Mouse (Mus musculus) 3T3-L1 (cell line): ENCODE data around the gene Fam151b.
A peak's percentile ranks its signal among the peaks of the same experiment; 100 is the strongest.

Experiments used
- DNase-seq: peaks from one replicate; pipeline ENCODE4 v3.0.0-alpha.2; 2015; ENCODE audit warnings: low read depth, low spot score

Gene Fam151b

DNA sequence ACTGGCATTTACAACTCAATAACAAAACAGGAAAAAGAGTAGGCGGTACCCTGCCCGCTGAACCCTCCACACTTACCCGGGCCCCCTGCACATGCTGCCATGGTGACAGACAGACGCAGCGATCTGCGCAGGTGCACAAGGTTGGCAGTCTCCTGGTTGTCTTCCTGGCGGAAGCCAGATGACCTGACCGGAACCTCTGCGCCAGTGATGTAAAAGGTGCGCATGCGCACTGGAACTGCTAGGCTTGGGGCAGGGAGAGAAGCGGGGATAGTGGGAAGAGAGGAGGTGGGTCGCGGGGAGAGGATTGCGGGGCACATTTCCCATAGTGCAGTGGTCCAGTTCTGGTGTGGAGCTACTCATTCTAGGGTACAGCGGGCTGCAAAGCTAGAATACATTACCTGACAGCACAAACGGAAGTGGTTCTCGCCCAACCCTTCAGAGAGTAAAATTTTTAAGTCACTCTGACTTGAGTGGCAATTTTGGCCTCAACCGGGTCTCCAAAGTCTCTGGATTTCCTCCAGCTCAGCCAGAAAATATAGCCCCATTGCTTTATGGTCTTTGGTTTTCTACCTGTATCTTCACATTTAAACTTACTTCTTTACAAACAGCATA lies at the start of gene Fam151b:
Gene Fam151b (minus strand): TSS at position 164 of the 612 bp plus-strand sequence.
- peak; percentile 72 for DNase-seq

GRCm38 (mm10) chr13:92532216-92532615 lies 48.4 kb upstream of the Fam151b start:
- peak; percentile 52 for DNase-seq

DNA sequence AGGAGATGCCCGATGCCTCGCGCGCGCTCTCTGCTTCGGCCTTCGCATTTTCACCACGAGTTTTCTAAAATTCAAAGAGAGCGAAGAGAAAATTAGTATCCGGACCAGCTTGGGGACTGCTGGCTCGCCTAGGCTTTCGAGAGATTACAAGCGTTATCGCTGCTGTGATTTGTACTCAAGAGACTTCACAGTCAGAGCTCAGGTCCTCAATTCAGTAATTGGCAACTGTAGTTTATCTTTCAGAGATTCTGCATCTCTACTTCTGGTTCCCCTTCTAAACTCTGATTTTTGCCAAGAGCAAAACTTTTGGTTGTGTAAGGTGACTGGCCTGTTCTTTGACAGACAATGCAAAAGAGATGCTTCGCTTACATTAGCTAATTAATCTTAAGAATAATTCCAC lies 47.4 kb upstream of the Fam151b start:
- no peak for DNase-seq

- DNase-seq = peak; percentile 92
Measured at GRCm38 (mm10) chr13:92530721-92531211, 47.0 kb upstream of the Fam151b start, which contains the start of gene Zfyve16. Gene Zfyve16 (minus strand): TSS chr13:92530868.

GRCm38 (mm10) chr13:92529828-92530720 lies 46.3 kb upstream of the Fam151b start:
- DNase-seq = peak; percentile 69

DNA sequence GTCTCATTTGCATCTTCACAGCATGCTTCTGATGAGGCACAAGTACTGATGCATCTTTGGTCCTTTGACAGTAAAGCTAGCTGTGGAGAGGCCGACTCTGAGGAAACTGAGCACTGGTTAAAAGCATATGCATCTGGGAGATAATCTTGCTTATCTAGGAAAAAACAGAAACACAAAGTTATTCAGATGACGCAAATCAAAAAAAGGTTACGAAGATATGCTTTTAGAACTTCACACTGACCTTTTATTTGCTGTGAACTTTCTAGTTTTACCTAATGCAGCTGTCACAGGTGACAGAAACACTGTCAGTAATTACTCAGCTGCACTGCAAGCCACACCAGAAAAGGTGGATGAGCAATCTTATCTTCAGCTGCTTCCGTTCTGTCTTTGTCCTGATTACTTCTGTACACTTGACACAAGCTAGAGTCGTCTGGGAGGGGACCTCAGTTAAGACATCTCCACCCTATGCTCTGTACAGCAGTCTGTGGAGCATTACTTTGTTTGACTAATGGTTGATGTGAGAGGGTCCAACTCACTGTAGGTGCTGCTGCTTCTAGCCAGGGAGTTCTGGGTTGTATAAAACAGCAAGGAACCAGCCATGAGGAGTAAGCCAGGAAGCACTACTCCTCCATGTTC lies 39.5 kb upstream of the Fam151b start:
- DNase-seq = no peak

- DNase-seq = no peak
Measured at GRCm38 (mm10) chr13:92504871-92505270, 21.1 kb upstream of the Fam151b start.

DNA sequence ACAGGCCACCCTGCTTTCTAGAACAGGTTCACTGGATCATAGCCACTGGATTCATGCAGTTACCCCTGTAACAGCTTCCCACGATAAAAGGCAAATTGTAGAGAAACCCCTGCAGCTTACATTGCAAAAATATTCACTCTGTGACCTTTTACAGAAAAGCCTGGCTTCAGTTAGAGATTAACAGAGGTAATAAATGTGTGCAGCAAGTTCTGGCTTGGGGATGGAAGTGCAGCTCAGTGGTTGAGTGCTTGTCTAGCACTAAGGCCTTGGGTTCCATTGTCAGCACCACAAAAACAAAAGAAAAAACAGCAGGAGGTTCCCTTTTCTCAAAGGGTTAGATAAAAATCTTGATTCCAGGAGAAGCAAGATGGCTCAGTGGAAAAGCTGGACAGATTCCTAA lies 8.1 kb upstream of the Fam151b start:
- no peak for DNase-seq

- DNase-seq = no peak
Measured at GRCm38 (mm10) chr13:92490817-92491216, 7.0 kb upstream of the Fam151b start.

DNA sequence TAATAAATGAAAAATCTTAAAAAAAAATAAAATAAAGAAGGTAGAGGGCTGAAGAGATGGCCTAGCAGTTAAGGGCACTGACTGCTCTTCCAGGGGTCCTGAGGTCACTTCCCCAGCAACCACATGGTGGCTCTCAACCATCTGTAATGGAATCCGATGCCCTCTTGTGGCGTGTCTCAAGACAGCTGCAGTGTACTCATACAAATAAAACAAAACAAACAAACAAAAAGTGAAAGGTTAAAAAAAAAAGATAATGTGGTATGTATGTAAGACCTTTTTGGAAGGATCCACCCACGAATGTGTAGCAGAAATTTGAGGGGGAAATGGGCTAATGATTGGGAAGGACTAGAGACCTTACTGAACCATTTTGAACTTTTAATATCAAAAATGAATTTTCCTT lies 467 bp downstream of the Fam151b start:
- peak; percentile 69 for DNase-seq

- DNase-seq = no peak
Measured at GRCm38 (mm10) chr13:92470151-92470550, 13.7 kb downstream of the Fam151b start.

- no peak for DNase-seq
Measured at GRCm38 (mm10) chr13:92469381-92469780, 14.4 kb downstream of the Fam151b start.

DNA sequence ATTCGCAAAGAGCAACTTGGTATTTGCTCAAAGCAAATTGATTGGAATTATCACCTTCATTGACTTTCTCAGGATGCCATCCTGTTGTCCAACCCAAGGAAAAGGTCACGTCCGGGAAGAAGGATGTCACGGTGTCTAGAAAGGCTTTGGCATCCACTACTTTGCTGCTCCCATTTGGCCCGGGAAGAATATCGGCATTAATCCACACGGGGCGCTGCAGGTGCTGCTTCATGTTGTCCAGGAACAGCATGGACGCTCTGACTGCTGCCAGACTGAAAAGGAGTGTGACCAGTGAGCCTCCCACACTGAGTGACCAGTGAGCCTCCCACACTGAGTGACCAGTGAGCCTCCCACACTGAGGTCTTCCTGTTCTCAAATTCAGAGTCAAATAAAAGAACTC lies 15.9 kb downstream of the Fam151b start:
- no peak for DNase-seq

DNA sequence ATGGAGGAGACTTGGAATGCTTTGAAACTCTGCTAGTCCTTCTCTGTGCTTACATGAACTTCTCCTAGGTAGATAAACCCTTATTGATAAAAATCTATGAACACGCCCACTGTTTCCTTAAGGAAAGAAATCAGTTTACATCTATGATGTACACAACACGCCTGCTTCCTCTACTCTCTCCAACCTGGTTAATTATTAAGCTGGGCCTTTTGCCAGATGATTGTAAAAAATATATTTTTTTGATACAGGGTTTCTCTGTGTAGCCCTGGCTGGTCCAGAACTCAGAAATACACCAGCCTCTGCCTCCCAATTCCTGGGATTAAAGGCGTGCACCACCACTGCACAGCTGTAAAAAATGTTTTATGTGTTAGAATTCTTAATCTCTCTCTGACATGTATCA lies 19.1 kb downstream of the Fam151b start:
- DNase-seq = no peak

- DNase-seq = no peak
Measured at GRCm38 (mm10) chr13:92446872-92447271, 36.9 kb downstream of the Fam151b start.

GRCm38 (mm10) chr13:92440286-92440685 lies 43.5 kb downstream of the Fam151b start:
- DNase-seq = no peak

- no peak for DNase-seq
Measured at GRCm38 (mm10) chr13:92438656-92439055, 45.2 kb downstream of the Fam151b start.

GRCm38 (mm10) chr13:92427351-92427855 lies 56.4 kb downstream of the Fam151b start:
- no peak for DNase-seq

GRCm38 (mm10) chr13:92426294-92427051 lies 57.3 kb downstream of the Fam151b start:
- no peak for DNase-seq

GRCm38 (mm10) chr13:92425758-92426264 lies 58.0 kb downstream of the Fam151b start, which contains the start of gene Ankrd34b:
Gene Ankrd34b (plus strand): TSS chr13:92425896.
- no peak for DNase-seq

- no peak for DNase-seq
Measured at GRCm38 (mm10) chr13:92423711-92424110, 60.1 kb downstream of the Fam151b start.
